Mouse (Mus musculus) kidney, adult 9 months (tissue): Measurements from ENCODE around the gene Creb5.
A peak's percentile ranks its signal among the peaks of the same experiment; 100 is the strongest.

Experiments used
- DNase-seq: peaks from one replicate; pipeline ENCODE4 v3.0.0; 2022

Creb5 gene

GRCm38 (mm10) chr6:53603695-53604094 lies 316.6 kb downstream of the Creb5 start:
- no peak for DNase-seq

- DNase-seq: no peak
These were observed 317.3 kb downstream of the Creb5 start for GRCm38 (mm10) chr6:53604386-53604785.

- no peak for DNase-seq
These were observed 318.1 kb downstream of the Creb5 start for GRCm38 (mm10) chr6:53605184-53605583.

GRCm38 (mm10) chr6:53611451-53611945 lies 324.4 kb downstream of the Creb5 start:
- no peak for DNase-seq

- no peak for DNase-seq
These were observed 325.6 kb downstream of the Creb5 start for GRCm38 (mm10) chr6:53612681-53613080.

GRCm38 (mm10) chr6:53615440-53616211 lies 328.6 kb downstream of the Creb5 start:
- peak; percentile 7 for DNase-seq

- no peak for DNase-seq
These were observed 331.1 kb downstream of the Creb5 start for GRCm38 (mm10) chr6:53618164-53618563.

- no peak for DNase-seq
These were observed 332.6 kb downstream of the Creb5 start for GRCm38 (mm10) chr6:53619676-53620075.

GRCm38 (mm10) chr6:53621295-53621694 lies 334.2 kb downstream of the Creb5 start:
- no peak for DNase-seq

- no peak for DNase-seq
These were observed 337.6 kb downstream of the Creb5 start for GRCm38 (mm10) chr6:53624455-53625276.

- no peak for DNase-seq
These were observed 339.0 kb downstream of the Creb5 start for GRCm38 (mm10) chr6:53626044-53626443.

GRCm38 (mm10) chr6:53628714-53629113 lies 341.6 kb downstream of the Creb5 start:
- DNase-seq: peak; percentile 3

GRCm38 (mm10) chr6:53635453-53635852 lies 348.4 kb downstream of the Creb5 start:
- no peak for DNase-seq

GRCm38 (mm10) chr6:53637356-53638351 lies 350.6 kb downstream of the Creb5 start:
- no peak for DNase-seq

GRCm38 (mm10) chr6:53641633-53642605 lies 354.8 kb downstream of the Creb5 start:
- DNase-seq: no peak

- no peak for DNase-seq
These were observed 355.8 kb downstream of the Creb5 start for GRCm38 (mm10) chr6:53642826-53643356.

- DNase-seq: no peak
These were observed 356.4 kb downstream of the Creb5 start for GRCm38 (mm10) chr6:53643481-53643880.

- no peak for DNase-seq
These were observed 357.0 kb downstream of the Creb5 start for GRCm38 (mm10) chr6:53644056-53644455.

GRCm38 (mm10) chr6:53644971-53645370 lies 357.9 kb downstream of the Creb5 start:
- DNase-seq: no peak

- DNase-seq: no peak
These were observed 362.7 kb downstream of the Creb5 start for GRCm38 (mm10) chr6:53649782-53650181.

- no peak for DNase-seq
These were observed 365.6 kb downstream of the Creb5 start for GRCm38 (mm10) chr6:53652691-53653090.
